Mouse (Mus musculus): ENCODE results near the gene Wwox. TPM values are rescaled to one million over a fixed set of nuclear protein-coding genes. Genes with fewer than 3 reads are reported as not detected.

Wwox gene
- polyA plus RNA-seq, 1 experiment: 12.4 TPM

DNA sequence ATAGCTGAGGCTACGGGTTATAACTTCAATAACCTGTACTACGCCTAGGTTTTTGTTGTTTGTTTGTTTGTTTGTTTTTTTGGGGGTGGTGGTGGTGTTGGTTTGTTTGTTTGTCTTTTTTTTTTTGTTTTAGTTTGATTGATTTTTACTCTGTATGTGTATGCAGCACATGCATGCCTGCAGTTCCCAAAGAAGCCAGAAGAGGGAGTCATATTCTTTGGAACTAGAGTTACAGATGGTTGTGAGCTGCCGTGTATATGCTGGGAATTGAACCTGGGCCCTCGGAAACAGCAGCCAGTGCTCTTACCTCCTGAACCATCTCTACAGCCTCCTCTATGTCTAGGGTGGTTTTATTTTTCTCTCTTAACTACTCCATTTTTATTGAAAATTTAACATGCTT is 689.9 kb downstream of the Wwox start:
- no peak overlapping the region for H3K4me3 ChIP-seq (ENCODE audit: insufficient read depth, low read length)
- TF ChIP-seq POLR2A (IDR thresholded peaks at IDR 0.05; ENCODE audit: borderline replicate concordance, low read depth, low read length) (no peak), CTCF (IDR thresholded peaks at IDR 0.05; ENCODE audit: low read depth, low read length) (peak; percentile 13; the same call in 1 of the 2 replicates)
- H3K4me1 ChIP-seq (ENCODE audit: control insufficient read depth, insufficient read depth, low read length): no peaks in the 10 kb centered on the region
- no peak overlapping the region for H3K27ac ChIP-seq (ENCODE audit: insufficient read depth, low read depth, low read length)

DNA sequence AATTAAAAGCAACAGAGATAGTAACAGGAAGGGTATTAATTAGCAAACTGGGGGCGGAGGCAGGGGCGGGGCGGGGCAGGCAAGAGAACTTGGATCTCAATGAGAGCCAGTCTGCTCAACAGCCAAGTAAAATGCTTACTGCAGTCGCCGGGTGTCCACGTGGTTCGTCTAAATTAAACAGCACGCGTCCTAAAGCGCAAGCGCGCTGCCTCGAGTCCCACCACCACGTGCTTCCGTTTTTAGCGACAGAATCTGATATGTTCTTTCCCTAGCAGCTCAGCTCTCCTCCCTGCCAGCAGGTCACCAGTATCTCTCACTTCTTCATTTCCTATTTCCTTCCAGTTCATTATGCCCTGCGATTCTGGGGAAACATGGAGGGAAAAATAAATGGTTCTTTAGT is 693.7 kb downstream of the Wwox start:
- Histone ChIP-seq H3K4me3 (ENCODE audit: insufficient read depth, low read length) (no peak overlapping the region), H3K4me1 (ENCODE audit: control insufficient read depth, insufficient read depth, low read length) (no peaks in the 10 kb centered on the region), H3K27ac (ENCODE audit: insufficient read depth, low read depth, low read length) (no peak overlapping the region)
- TF ChIP-seq CTCF (IDR thresholded peaks at IDR 0.05; ENCODE audit: low read depth, low read length) (no peak), POLR2A (IDR thresholded peaks at IDR 0.05; ENCODE audit: borderline replicate concordance, low read depth, low read length) (no peak)

DNA sequence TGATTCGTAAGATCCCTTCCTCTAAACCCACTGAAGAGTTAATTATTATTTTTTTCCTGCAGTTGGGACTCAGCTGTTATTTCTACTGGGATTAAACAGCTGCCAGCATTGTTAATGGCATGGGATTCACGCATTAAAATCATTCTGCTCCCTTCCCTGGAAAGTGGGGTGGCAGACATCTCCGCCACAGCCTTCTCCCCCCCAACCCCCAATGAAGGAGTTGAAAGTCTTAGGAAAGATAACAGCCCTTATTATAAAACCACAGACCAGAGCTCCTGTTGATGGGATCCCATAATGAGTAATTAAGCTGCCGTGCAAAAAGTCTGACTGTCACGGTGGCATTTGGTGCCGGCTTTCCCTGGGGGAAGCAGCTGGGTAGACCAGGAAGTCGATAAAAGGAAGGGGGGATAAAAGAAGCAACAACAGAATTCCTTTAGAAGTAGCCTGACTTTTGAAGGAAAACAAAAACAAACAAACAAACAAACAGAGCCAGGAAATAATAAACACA is 694.3 kb downstream of the Wwox start:
- TF ChIP-seq CTCF (IDR thresholded peaks at IDR 0.05; ENCODE audit: low read depth, low read length) (no peak), POLR2A (IDR thresholded peaks at IDR 0.05; ENCODE audit: borderline replicate concordance, low read depth, low read length) (no peak)
- no peak overlapping the region for H3K27ac ChIP-seq (ENCODE audit: insufficient read depth, low read depth, low read length)

DNA sequence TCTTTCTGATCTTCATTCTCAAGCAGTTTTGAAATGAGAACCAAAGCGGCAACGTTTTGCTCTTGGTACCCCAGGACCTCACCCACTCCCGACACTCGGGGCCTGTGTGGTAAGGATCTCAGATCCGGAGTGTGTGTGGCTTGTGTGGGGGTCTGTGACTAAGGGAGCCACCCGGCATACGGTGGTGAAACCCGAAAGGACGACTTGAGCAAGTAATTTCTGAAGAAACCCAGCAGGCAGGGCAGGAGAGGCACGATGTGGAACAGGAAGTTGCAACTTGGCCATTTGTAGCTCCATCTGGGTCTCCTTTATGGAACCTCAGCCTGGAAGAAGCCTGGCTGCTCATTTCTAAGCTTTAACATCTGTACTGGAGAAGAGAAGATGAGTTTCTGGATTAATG is 697.4 kb downstream of the Wwox start:
- H3K4me1 ChIP-seq (ENCODE audit: control insufficient read depth, insufficient read depth, low read length): no peaks in the 10 kb centered on the region
- H3K4me3 ChIP-seq (ENCODE audit: insufficient read depth, low read length): no peak overlapping the region
- TF ChIP-seq CTCF (IDR thresholded peaks at IDR 0.05; ENCODE audit: low read depth, low read length) (no peak), POLR2A (IDR thresholded peaks at IDR 0.05; ENCODE audit: borderline replicate concordance, low read depth, low read length) (no peak)
- no peak overlapping the region for H3K27ac ChIP-seq (ENCODE audit: insufficient read depth, low read depth, low read length)

More for the DNA sequence above, 694.3 kb downstream of the Wwox start:
- Histone ChIP-seq H3K4me3 (ENCODE audit: insufficient read depth, low read length) (no peak overlapping the region), H3K4me1 (ENCODE audit: control insufficient read depth, insufficient read depth, low read length) (no peaks in the 10 kb centered on the region)

DNA sequence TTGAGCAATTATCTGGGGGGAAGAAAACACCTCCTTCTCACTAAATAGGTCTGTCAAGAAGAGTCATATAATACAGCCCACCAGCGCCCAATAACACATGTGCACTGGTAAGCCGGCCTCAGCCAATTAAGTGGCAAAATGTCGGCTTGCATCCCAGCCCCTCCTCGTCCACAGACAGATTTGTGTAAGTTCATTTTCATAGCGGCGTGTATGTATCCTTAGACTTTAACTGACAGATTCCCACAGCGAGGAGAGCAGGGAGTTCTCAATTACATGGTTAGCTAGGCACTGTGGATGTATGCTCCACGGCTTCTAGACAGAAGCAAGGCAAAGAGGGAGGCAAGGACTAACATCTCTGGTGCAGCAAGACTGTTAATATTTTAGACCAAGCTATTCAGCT is 702.2 kb downstream of the Wwox start:
- Histone ChIP-seq H3K4me3 (ENCODE audit: insufficient read depth, low read length) (no peak overlapping the region), H3K4me1 (ENCODE audit: control insufficient read depth, insufficient read depth, low read length) (no peaks in the 10 kb centered on the region), H3K27ac (ENCODE audit: insufficient read depth, low read depth, low read length) (no peak overlapping the region)
- no peak for TF ChIP-seq POLR2A (IDR thresholded peaks at IDR 0.05; ENCODE audit: borderline replicate concordance, low read depth, low read length)
- TF ChIP-seq CTCF (IDR thresholded peaks at IDR 0.05; ENCODE audit: low read depth, low read length): no peak

DNA sequence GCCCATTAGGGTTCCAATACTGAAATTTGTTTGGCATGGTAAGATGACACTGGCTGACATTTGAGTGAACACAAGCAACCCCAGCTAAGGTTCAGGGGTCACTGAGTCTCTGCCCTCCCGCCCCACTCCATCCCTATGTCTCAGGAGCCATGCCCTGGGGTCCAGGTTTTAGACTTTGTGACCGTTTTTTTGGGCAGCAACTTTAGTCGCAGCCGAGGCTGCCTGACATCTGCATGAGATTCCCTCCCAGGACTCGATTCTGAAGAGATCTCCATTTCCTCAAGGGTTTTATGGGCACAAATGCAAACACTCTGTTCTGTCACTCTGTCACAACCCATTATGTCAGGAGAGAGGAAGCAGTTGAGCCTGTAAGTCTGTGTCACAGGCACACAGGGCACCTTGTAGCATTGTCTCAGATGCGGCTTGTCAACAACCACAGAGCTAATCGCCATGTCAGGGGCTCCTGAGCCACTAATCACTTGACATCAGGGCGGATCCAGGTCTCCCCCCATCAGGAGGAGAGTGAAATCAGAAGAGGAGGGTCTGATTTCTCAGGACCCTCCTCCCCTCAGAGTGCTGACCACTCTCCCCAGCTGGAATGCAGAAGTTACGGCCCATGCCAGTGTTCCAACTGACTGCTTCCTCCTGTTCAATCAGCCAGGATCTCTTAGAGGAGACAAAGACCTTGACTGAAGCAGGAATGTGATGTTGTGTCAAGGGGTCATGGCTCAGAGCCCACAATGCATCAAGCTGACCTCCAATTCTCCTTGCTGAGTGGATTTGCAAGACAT is 704.3 kb downstream of the Wwox start:
- Histone ChIP-seq H3K27ac (ENCODE audit: insufficient read depth, low read depth, low read length) (no peak overlapping the region), H3K4me3 (ENCODE audit: insufficient read depth, low read length) (no peak overlapping the region), H3K4me1 (ENCODE audit: control insufficient read depth, insufficient read depth, low read length) (no peaks in the 10 kb centered on the region)
- TF ChIP-seq POLR2A (IDR thresholded peaks at IDR 0.05; ENCODE audit: borderline replicate concordance, low read depth, low read length) (no peak), CTCF (IDR thresholded peaks at IDR 0.05; ENCODE audit: low read depth, low read length) (no peak)

DNA sequence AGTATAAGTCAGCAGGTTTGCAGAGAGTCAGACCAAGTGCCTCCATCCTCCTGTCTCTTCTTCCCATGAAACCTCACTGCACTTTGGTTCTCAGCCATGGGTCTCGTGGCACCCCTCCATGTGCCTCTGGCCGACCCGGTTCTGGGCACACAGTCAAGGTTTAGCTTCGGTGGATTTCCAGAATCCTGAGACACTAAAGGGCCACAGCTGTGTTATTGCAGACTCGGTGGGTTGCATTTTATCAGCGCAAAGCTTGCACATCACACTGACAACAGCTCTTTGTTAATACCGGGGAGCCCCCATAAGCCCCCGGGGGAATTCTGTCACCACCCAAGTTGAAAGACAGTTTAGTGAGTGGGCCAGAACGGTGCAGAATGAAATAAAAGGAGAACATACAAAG is 707.6 kb downstream of the Wwox start:
- TF ChIP-seq CTCF (IDR thresholded peaks at IDR 0.05; ENCODE audit: low read depth, low read length): no peak
- no peak for TF ChIP-seq POLR2A (IDR thresholded peaks at IDR 0.05; ENCODE audit: borderline replicate concordance, low read depth, low read length)
- H3K4me3 ChIP-seq (ENCODE audit: insufficient read depth, low read length): no peak overlapping the region
- H3K27ac ChIP-seq (ENCODE audit: insufficient read depth, low read depth, low read length): no peak overlapping the region
- no peaks in the 10 kb centered on the region for H3K4me1 ChIP-seq (ENCODE audit: control insufficient read depth, insufficient read depth, low read length)

DNA sequence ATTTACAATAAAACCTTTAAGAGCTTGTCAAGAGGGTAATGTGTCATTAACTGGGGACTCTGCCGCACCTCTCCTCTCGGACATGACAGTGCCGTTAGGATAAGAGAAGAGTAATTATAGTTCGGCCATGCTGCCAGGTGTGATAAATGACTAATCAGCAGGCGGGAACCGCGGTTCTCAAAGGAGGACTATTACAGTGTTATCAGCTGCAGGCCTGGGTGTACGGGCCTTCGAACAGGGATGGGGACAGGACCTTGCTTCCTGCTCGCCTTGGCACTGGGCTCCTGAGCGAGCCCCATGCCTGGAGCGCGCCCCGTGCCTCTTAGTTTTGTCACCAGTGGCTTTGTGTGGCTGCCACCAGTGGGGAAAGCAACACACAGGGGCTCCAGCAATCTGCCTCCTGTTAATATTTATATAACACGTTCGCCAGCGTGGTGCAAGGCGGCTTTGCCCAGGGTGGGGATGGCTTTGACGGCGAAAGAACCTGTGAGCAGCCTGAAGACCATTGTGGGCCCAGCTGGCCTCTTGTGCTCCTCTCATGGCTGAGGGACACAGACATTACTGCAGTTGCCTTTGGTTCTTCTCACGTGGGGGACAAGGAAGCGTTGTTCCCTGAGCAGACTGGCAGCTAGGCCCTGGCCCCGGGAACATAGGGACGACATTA is 711.1 kb downstream of the Wwox start:
- TF ChIP-seq POLR2A (IDR thresholded peaks at IDR 0.05; ENCODE audit: borderline replicate concordance, low read depth, low read length) (no peak), CTCF (IDR thresholded peaks at IDR 0.05; ENCODE audit: low read depth, low read length) (no peak)
- H3K27ac ChIP-seq (ENCODE audit: insufficient read depth, low read depth, low read length): no peak overlapping the region
- H3K4me1 ChIP-seq (ENCODE audit: control insufficient read depth, insufficient read depth, low read length): no peaks in the 10 kb centered on the region
- no peak overlapping the region for H3K4me3 ChIP-seq (ENCODE audit: insufficient read depth, low read length)

DNA sequence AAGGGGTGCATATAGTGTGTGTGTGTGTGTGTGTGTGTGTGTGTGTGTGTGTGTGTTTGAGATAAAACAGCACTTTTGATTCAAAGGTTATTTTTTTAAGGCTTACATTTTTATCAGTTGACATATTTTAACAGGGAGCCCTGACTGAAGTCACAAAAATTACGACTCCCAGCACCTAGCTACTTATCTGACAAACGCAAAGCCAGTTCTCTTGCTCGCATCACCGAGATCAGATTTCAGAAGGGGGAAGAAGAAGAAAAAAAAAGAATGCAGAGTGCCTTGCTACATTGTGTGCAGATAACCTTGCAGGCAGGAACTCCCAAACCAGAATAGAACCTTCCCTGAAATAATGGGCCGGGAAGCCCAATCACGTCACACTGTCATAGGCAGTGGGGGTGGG is 712.0 kb downstream of the Wwox start:
- no peak overlapping the region for H3K27ac ChIP-seq (ENCODE audit: insufficient read depth, low read depth, low read length)
- TF ChIP-seq POLR2A (IDR thresholded peaks at IDR 0.05; ENCODE audit: borderline replicate concordance, low read depth, low read length) (no peak), CTCF (IDR thresholded peaks at IDR 0.05; ENCODE audit: low read depth, low read length) (no peak)
- no peaks in the 10 kb centered on the region for H3K4me1 ChIP-seq (ENCODE audit: control insufficient read depth, insufficient read depth, low read length)
- no peak overlapping the region for H3K4me3 ChIP-seq (ENCODE audit: insufficient read depth, low read length)

DNA sequence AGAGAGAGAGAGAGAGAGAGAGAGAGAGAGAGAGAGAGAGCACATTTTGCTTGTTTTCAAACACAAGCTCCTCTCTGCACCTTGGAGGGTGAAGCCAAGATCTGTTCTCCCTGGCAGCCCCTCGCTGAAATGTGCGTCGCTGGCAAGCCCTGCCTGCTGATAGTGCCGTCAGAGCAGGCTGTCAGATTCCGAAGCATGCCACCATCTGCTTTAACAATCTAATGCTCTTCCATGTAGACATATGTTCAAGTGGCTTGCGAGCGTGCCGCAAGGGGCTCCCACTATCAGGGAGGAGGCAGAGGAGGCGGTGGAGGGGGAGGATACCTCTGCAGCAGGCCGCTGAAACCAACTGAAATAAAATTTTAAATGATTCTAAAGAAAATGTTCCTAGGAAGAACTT is 714.6 kb downstream of the Wwox start:
- no peak for TF ChIP-seq POLR2A (IDR thresholded peaks at IDR 0.05; ENCODE audit: borderline replicate concordance, low read depth, low read length)
- TF ChIP-seq CTCF (IDR thresholded peaks at IDR 0.05; ENCODE audit: low read depth, low read length): no peak
- no peak overlapping the region for H3K4me3 ChIP-seq (ENCODE audit: insufficient read depth, low read length)
- H3K27ac ChIP-seq (ENCODE audit: insufficient read depth, low read depth, low read length): no peak overlapping the region
- no peaks in the 10 kb centered on the region for H3K4me1 ChIP-seq (ENCODE audit: control insufficient read depth, insufficient read depth, low read length)
